Mouse (Mus musculus) neural tube, embryonic 12.5 days (tissue): ENCODE data around the gene Slamf9. TPM values are rescaled to one million over a fixed set of nuclear protein-coding genes. Genes with fewer than 3 reads are reported as not detected.

Source experiments
- ATAC-seq: fragments of 200-750 bp; cut with Nextera tagmentation; 2 replicates; pipeline ENCODE4 v1.8.0; 2017; ENCODE audit warnings: low read depth, mild to moderate bottlenecking, moderate TSS enrichment, moderate library complexity; ENCODE audit not compliant: low FRiP score
- H3K27ac ChIP-seq: fragments of 300-500 bp; sonication (generic); 2 replicates; pipeline ENCODE4 v1.5.1; 2016
- H3K27me3 ChIP-seq: fragments of 300-500 bp; sonication (generic); replicated peaks from 2 replicates; pipeline ENCODE4 v1.6.1; 2016; ENCODE audit warnings: mild to moderate bottlenecking
- H3K36me3 ChIP-seq: fragments of 300-500 bp; sonication (generic); 2 replicates; pipeline ENCODE4 v1.6.1; 2016; ENCODE audit warnings: mild to moderate bottlenecking
- H3K4me1 ChIP-seq: fragments of 300-500 bp; sonication (generic); 2 replicates; pipeline ENCODE4 v1.6.1; 2016
- H3K4me2 ChIP-seq: fragments of 300-500 bp; sonication (generic); replicated peaks from 2 replicates; pipeline ENCODE4 v1.6.1; 2016; ENCODE audit warnings: mild to moderate bottlenecking
- H3K4me3 ChIP-seq: fragments of 300-500 bp; sonication (generic); 2 replicates; pipeline ENCODE4 v1.5.1; 2016
- H3K9ac ChIP-seq: fragments of 300-500 bp; sonication (generic); 2 replicates; pipeline ENCODE4 v1.6.1; 2016; ENCODE audit warnings: mild to moderate bottlenecking
- H3K9me3 ChIP-seq: fragments of 300-500 bp; sonication (generic); 2 replicates; pipeline ENCODE4 v1.6.1; 2016; ENCODE audit warnings: mild to moderate bottlenecking
- WGBS: fragments of 180-500 bp; shearing (Covaris S2); methylation state at CpG from one replicate; pipeline ENCODE4 v1.1.7; 2016; 5-methylcytosine and 5-hydroxymethylcytosine counted together
- polyA plus RNA-seq: library from polyadenylated mRNA; unstranded; fragments of >200 nt; fragmentation: Nextera tagmentation; extraction: Ambion mirVana; gene quantifications from 2 replicates; pipeline ENCODE4 v1.2.1, GENCODE M21; 2016

Gene Slamf9
- polyA plus RNA-seq, 1 experiment from 2014 or later = 0.19 TPM

DNA sequence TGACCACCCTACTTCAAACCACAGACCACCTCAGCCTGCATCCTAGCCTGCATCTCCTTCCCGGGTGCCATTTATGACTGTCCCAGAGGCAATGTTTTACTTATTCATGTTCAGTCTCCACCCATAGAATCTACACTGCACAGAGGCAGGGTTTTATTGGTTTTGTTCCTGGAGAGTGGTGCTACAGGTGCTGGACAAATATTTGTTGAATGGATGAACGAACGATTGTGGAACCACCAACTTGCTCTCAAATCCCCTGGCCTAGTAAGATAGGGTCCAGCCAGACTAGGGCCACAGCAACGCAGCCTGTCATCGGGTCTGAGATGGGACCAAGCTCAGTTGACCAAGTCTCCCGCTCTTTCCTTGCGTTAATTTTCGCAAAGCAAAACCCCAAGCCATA lies 34.8 kb downstream of the Slamf9 start:
- 42% methylated on average over 8 of the region's 8 CpGs for WGBS
- H3K4me2 ChIP-seq = no peak overlapping the region; the same call in 1 of the 2 replicates
- no peaks in the 10 kb centered on the region for H3K27me3 ChIP-seq
- H3K4me1 ChIP-seq = 0 out of 2 replicates have a peak, but pooled peaks cover 5% of the 10 kb centered on the region
- no peak overlapping the region for H3K4me3 ChIP-seq
- H3K9me3 ChIP-seq = no peaks in the 10 kb centered on the region
- no peak overlapping the region for H3K27ac ChIP-seq
- H3K36me3 ChIP-seq = 0 out of 2 replicates have a peak, but pooled peaks cover 2% of the 10 kb centered on the region
- no peak overlapping the region for H3K9ac ChIP-seq
- no peak for ATAC-seq

DNA sequence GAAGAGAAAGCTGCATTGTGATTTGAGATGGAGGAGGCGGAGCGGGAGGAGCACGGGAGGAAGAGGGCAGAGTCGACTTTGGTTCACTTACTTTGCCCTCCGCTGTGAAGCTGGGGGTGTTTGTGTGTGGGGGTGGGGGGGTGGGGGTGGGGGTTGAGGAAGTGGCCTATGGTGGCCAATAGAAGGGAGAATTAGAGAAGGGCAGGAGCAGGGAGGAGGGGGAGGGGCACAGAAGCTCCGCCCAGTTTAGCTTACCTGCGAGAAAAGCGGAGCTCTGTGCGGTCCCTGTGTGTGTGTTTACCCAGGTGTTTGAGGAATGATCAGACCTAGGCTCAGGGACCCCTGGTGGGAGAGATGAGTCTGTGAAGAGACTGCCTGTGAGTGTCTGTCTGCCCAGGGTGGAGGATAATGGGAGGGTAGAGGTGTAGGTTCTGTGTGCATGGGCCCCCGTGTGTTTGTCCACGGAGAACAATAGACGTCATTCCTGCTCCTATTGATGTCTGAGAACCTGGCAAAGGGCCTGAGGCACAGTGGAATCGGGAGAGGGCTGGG lies 35.3 kb downstream of the Slamf9 start:
- Histone ChIP-seq H3K36me3 (0 out of 2 replicates have a peak, but pooled peaks cover 2% of the 10 kb centered on the region), H3K4me3 (no peak overlapping the region), H3K27me3 (no peaks in the 10 kb centered on the region), H3K9me3 (no peaks in the 10 kb centered on the region), H3K9ac (no peak overlapping the region), H3K4me1 (0 out of 2 replicates have a peak, but pooled peaks cover 3% of the 10 kb centered on the region), H3K4me2 (no peak overlapping the region; the same call in 1 of the 2 replicates), H3K27ac (no peak overlapping the region)
- WGBS = 23% methylated on average over 13 of the region's 13 CpGs
- no peak; the same call in 1 of the 2 replicates for ATAC-seq

DNA sequence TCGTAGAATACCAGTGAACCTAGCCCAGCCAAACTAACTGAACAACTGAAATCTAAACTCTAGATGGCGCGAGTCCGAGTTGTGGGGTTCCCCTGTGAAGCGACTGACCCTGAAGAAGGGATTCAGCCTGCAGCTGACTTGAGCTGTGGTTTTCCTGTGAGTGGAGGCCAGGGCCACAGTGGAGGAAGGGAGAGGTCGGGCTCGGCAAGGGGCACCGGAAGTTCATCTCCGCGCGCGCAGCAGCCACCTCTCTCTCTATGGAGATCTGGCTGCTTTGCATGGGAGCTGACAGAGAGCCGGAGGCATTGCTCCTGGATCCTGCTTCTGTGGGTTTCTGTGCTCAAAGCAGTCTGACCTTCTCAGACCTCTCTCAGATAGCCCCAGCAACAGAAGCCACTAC lies 37.8 kb downstream of the Slamf9 start:
- WGBS = 30% methylated on average over 13 of the region's 13 CpGs
- no peak overlapping the region for H3K4me3 ChIP-seq
- peaks cover 5% of the 10 kb centered on the region; the same call in 1 of the 2 replicates for H3K9me3 ChIP-seq
- no peak overlapping the region for H3K27ac ChIP-seq
- no peak for ATAC-seq
- H3K9ac ChIP-seq = no peak overlapping the region
- H3K36me3 ChIP-seq = no peaks in the 10 kb centered on the region
- H3K27me3 ChIP-seq = no peaks in the 10 kb centered on the region
- H3K4me1 ChIP-seq = 0 out of 2 replicates have a peak, but pooled peaks cover 3% of the 10 kb centered on the region
- peak overlapping the region; percentile 36; the same call in 1 of the 2 replicates for H3K4me2 ChIP-seq

DNA sequence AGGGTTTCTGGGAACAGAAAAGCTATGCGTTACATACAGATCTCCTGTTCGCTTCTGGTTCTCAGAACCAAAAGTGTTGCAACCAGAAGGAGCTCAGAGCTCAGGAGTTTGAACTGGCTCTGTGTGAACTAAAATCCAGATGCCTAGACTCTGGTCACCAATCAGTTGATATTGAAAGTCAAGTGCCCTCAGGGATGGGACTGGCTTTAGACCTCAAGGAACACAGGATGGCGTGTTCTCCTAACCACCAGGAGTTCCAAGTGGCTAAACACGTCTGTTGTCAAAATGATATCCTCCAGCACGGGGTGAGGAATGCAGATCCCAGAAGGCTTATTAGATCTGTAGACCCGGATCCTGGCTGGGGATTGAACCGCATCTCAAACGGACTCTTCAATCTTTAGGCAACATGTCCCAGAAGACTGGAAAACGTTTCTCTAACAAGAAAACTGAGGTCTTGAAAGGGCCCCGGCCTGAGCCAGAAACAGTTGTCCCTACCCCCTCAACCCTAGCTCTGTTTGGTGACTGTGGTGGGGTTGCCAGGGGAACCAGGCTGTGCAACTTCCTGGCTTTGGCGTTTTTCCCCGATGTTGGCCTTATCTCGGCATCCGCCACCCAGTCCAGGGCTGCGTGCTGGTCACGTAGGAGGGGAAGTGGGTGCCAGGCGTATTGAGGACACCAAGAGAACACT lies 38.5 kb downstream of the Slamf9 start:
- Histone ChIP-seq H3K27me3 (no peaks in the 10 kb centered on the region), H3K27ac (no peak overlapping the region), H3K36me3 (no peaks in the 10 kb centered on the region), H3K4me1 (0 out of 2 replicates have a peak, but pooled peaks cover 3% of the 10 kb centered on the region), H3K4me3 (no peak overlapping the region), H3K4me2 (no peak overlapping the region), H3K9ac (no peak overlapping the region), H3K9me3 (peaks cover 5% of the 10 kb centered on the region; the same call in 1 of the 2 replicates)
- ATAC-seq = no peak
- WGBS = 81% methylated on average over 17 of the region's 17 CpGs

DNA sequence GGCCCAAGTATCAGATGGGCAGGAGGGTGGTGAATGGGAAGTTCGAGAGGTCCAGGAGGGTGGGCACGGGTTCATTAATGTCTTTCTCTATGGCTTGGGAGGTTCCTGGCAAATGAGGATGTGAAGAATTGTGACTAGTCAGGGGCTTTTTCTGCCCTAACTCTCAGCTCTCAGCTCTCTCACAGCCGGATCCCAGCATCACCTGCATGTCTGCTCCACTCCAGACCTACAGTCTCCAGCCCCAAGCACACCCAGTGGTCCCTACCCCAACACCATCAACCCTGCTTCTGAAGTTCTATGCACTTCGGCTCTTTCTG lies 39.0 kb downstream of the Slamf9 start:
- Histone ChIP-seq H3K36me3 (no peaks in the 10 kb centered on the region), H3K4me3 (no peak overlapping the region), H3K27me3 (no peaks in the 10 kb centered on the region)

DNA sequence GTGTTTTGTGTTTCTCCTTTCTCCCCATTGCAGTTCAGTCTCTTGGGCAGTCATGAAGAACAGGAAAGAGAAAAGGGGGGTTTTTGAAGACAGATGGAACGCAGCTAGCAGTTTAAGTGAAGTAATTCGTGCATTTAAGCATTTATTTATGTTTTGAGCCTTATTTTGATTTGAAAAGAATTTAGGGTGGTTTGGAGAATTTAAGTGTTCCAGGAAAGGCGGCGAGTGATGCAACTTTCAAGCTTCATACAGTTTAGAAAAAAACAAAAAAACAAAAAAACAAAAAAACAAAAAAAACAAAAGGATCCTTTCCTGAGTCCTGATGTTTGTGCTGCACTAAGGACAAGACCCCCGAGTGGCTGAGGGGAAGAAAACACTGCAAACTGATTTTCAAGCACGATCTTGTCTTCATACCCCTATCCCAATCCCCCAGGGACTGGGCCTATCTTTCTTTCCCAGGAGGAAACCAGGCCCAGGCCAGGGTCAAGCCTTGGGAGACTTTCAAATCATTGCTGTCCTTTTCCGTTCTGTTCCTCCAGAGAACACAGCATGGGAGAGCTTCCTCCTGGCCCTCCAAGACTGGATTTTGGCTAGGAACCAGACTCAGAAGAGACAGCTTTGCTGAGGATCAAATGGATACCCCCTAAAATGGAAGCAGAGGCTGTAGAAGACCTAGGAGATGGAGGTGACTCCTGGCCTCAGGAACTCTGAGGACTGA lies 39.6 kb downstream of the Slamf9 start:
- Histone ChIP-seq H3K9ac (no peak overlapping the region), H3K27ac (no peak overlapping the region), H3K9me3 (peaks cover 5% of the 10 kb centered on the region; the same call in 1 of the 2 replicates), H3K36me3 (no peaks in the 10 kb centered on the region), H3K4me3 (no peak overlapping the region), H3K27me3 (no peaks in the 10 kb centered on the region), H3K4me1 (0 out of 2 replicates have a peak, but pooled peaks cover 3% of the 10 kb centered on the region), H3K4me2 (no peak overlapping the region)
- 84% methylated on average over 7 of the region's 7 CpGs for WGBS
- ATAC-seq = no peak

More for the DNA sequence above, 39.0 kb downstream of the Slamf9 start:
- Histone ChIP-seq H3K4me1 (0 out of 2 replicates have a peak, but pooled peaks cover 3% of the 10 kb centered on the region), H3K9me3 (peaks cover 5% of the 10 kb centered on the region; the same call in 1 of the 2 replicates), H3K9ac (no peak overlapping the region), H3K27ac (no peak overlapping the region), H3K4me2 (no peak overlapping the region)
- WGBS = 75% methylated on average over 4 of the region's 4 CpGs
- ATAC-seq = no peak

DNA sequence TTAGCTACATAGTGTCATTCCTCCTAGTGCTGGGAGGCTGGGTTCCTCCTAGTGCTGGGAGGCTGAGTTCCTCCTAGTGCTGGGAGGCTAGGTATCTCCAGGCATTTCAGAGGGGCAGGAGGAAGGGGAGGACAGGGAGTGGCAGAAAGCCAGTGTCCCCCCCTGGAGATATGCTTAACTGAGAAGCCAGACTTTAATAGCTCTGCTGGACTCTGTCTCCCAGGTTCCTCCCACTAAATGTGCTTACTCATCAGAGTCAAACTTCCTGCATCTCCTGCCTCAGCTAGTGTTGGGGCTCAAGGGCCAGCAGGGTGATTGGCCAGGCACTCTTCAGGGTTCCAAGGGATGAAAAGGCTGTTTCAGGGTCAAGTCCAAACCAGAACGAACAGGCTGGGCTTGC lies 40.2 kb downstream of the Slamf9 start:
- H3K9ac ChIP-seq = no peak overlapping the region
- peaks cover 5% of the 10 kb centered on the region; the same call in 1 of the 2 replicates for H3K9me3 ChIP-seq
- WGBS = 57% methylated on average over 1 of the region's 1 CpGs
- no peak overlapping the region for H3K4me2 ChIP-seq
- no peak overlapping the region for H3K27ac ChIP-seq
- H3K36me3 ChIP-seq = no peaks in the 10 kb centered on the region
- no peak overlapping the region for H3K4me3 ChIP-seq
- no peaks in the 10 kb centered on the region for H3K27me3 ChIP-seq
- ATAC-seq = no peak
- H3K4me1 ChIP-seq = 0 out of 2 replicates have a peak, but pooled peaks cover 3% of the 10 kb centered on the region

DNA sequence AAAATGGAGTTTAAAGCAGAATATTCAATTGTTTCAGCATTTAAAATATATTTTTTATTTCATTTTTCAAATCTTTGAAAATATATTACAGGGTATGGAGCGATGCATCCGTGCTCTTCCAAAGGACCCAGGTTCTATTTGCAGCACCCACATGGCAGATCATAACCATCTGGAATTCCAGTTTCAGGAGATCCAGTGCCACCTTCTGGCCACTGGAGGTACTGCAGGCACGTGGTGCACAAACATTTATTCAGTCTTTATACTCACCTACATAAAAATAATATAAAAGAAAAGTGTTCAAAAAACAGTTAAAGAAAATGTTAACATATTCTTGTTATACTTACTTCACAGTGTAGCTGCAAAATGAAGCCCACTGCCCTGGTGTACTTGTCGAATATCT lies 42.9 kb downstream of the Slamf9 start:
- no peak overlapping the region for H3K4me2 ChIP-seq
- ATAC-seq = no peak
- peaks cover 15% of the 10 kb centered on the region for H3K4me1 ChIP-seq
- H3K27me3 ChIP-seq = no peaks in the 10 kb centered on the region
- no peak overlapping the region for H3K27ac ChIP-seq
- no peaks in the 10 kb centered on the region for H3K36me3 ChIP-seq
- H3K9me3 ChIP-seq = peaks cover 5% of the 10 kb centered on the region; the same call in 1 of the 2 replicates
- 76% methylated on average over 4 of the region's 4 CpGs for WGBS
- no peak overlapping the region for H3K4me3 ChIP-seq
- no peak overlapping the region for H3K9ac ChIP-seq

DNA sequence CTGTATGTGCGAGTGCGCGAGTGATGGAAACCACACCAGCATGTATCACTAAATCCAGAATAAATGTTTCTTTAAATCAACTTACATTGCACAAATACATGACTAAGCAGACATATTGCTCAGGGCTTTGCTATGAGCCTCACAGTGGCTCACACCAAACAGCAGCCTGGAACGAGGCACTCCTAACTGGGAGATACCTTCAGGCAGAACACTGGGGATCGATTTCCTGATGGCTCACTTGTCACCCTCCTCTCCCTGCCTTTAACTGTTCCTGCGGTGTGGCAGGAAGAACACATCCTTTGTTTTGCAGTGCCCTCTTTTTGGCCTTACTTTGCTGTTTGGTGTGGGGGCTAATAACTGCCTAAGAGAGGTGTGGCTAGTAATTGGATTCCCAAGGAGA lies 44.5 kb downstream of the Slamf9 start:
- Histone ChIP-seq H3K9ac (no peak overlapping the region), H3K4me2 (no peak overlapping the region), H3K36me3 (no peaks in the 10 kb centered on the region), H3K4me3 (no peak overlapping the region), H3K4me1 (peaks cover 12% of the 10 kb centered on the region), H3K27me3 (no peaks in the 10 kb centered on the region), H3K27ac (no peak overlapping the region), H3K9me3 (peaks cover 5% of the 10 kb centered on the region; the same call in 1 of the 2 replicates)
- 71% methylated on average over 6 of the region's 6 CpGs for WGBS
- no peak for ATAC-seq

DNA sequence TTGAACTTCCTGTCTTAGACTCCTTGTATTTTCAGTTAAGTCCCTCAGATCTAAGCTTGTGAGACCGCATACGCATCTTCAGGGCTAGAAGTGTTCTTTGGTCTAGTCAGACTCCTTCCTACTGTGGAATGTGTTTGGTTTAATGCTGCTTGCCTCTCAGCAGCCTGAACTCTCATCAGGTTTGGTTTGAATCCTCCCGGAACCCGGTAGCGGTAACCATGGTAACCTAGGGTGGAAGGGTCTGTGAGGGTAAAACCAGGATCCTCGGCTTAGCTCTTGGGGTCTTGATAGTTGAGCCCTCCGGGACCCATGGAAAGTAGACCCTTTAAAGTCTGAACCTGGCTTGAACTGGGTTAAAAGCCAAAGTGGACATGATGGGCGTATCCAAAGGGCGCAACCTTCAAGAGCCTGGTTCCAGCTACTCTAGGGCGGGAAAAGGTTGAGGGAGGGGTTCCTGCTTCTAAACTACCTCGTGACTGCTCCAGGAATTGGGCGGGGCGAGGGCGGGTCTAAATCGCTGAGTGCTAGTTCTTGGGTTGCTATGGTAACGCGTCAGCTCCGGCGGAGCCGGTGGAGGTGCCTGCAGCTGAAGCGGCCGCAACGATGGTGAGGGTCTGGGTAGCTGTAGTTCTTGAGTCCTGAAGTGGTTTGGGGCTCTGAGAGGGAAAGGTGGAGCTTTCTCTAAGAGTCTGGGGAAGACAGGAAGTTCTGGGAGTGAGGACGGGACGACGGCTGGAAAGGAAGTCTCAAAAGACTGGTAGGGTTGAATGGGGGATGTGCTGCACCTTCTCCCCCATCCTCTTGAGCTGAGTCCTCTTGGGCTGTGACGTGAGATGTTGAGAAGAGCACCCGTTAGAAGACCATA lies 45.6 kb downstream of the Slamf9 start, which contains the start of gene Cfap45:
Cfap45 (plus strand) TSS at position 226 of the 865 bp plus-strand sequence.
- H3K4me3 ChIP-seq = peak within 1 kb of the TSS; percentile 12
- 3% methylated on average over 28 of the region's 28 CpGs for WGBS
- no peaks in the 10 kb centered on the region for H3K36me3 ChIP-seq
- H3K4me1 ChIP-seq = peaks cover 15% of the 10 kb centered on the region
- peaks cover 5% of the 10 kb centered on the region; the same call in 1 of the 2 replicates for H3K9me3 ChIP-seq
- peak; percentile 86 for ATAC-seq
- no peaks in the 10 kb centered on the region for H3K27me3 ChIP-seq
- H3K27ac ChIP-seq = no peak within 1 kb of the TSS
- peak within 1 kb of the TSS; percentile 58 for H3K4me2 ChIP-seq
- H3K9ac ChIP-seq = no peak within 1 kb of the TSS

DNA sequence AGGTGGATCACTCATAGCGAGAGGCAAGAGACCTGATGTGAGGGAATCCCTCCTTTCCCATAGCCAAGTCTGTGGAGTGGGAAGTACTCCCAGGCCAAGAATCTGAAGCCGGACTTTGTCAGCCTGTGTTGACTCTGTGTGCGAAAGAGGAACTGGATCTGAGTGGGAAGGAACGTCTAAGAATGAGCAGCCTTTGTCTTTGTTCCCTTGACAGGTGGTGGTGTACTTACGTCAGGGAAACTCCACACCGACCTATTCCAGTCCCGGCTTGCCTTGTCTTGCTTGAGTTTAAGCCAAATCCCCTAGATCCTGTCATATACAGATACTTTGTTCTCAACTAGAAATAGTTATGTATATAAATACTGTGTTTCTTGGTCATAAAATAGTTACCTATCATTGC lies 47.4 kb downstream of the Slamf9 start:
- Histone ChIP-seq H3K4me1 (peaks cover 15% of the 10 kb centered on the region), H3K9ac (no peak overlapping the region), H3K4me2 (no peak overlapping the region), H3K27ac (no peak overlapping the region), H3K36me3 (no peaks in the 10 kb centered on the region), H3K4me3 (no peak overlapping the region), H3K9me3 (peaks cover 1% of the 10 kb centered on the region; the same call in 1 of the 2 replicates), H3K27me3 (no peaks in the 10 kb centered on the region)
- no peak for ATAC-seq
- WGBS = 73% methylated on average over 7 of the region's 7 CpGs
